Mouse (Mus musculus) cortical plate, adult 2 months (tissue): ENCODE data around the gene 1700066M21Rik.

ENCODE experiments used
- CTCF ChIP-seq: fragments of 200-500 bp; IDR thresholded peaks from 2 replicates; pipeline ENCODE4 v1.5.1; 2011; ENCODE audit warnings: mild to moderate bottlenecking, control low read depth, low read length; ENCODE audit not compliant: insufficient read depth; ENCODE audit errors: extremely low read depth
- POLR2A ChIP-seq: fragments of 200-500 bp; IDR thresholded peaks from 2 replicates; pipeline ENCODE4 v1.6.1; 2011; ENCODE audit warnings: mild to moderate bottlenecking, low read length, control low read depth; ENCODE audit not compliant: insufficient read depth; ENCODE audit errors: extremely low read depth

DNA sequence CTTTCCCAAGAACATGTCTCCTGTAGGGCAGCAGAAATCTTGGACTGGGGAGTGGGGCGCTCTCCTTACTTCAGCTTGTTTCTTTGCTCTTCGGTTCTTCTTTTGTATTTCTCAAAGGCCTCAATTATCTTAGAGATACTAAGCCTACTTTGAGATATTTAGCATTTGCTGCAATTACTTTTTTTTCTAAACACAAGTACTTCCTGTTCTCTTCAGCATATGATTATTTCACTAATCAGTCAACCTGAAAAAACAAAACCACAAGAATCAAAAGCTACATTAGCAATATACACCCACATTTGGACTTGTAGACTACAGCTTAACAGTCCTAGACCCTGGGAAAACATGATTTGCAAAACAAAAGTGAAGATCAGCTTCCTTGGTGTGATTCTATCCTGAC, 2.1 kb upstream of the 1700066M21Rik start:
- TF ChIP-seq CTCF (no peak), POLR2A (no peak)
